Mouse (Mus musculus) B cell, adult (primary cell): ENCODE data around the gene Nmb. TPM values are rescaled to one million over a fixed set of nuclear protein-coding genes. Genes with fewer than 3 reads are reported as not detected.

Source experiments
- total RNA-seq: library from RNA; stranded (reverse); gene quantifications from 4 replicates; pipeline ENCODE4 v1.2.4, GENCODE M21; 2023; ENCODE audit not compliant: inconsistent age

Gene Nmb
- total RNA-seq, result 11.0 to 13.3 TPM (median 11.3 TPM) in 4 replicates

DNA sequence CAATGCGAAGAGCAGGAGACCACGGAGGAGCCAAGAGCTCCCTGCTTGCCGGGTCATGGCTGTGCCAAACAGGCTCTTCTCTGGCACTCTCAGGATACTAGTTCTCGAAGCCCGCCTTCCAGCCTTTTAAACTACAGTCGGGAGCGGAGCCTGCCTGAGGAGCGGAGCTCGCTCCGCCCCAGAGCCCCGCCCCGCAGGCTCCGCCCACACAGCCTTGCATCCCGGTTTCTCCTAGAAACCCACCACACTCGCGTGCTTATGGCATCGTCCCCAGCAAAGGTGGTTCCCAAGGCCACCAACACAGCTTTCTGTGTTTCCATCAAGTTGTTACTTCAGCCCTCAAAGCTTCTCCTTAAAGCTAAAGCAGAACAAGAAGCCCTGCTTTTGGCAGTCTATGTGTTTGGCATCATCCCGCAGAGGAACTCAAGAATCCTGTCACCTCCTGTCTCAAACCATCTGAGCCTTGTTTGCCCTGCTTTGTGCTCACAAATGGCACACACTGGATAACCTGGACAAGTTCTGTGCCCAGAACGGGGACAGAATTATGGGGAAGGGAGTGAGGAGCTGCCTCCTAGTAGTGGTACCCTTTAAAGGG, at the start of gene Nmb:
Nmb (minus strand) TSS at position 156 of the 595 bp plus-strand sequence.

DNA sequence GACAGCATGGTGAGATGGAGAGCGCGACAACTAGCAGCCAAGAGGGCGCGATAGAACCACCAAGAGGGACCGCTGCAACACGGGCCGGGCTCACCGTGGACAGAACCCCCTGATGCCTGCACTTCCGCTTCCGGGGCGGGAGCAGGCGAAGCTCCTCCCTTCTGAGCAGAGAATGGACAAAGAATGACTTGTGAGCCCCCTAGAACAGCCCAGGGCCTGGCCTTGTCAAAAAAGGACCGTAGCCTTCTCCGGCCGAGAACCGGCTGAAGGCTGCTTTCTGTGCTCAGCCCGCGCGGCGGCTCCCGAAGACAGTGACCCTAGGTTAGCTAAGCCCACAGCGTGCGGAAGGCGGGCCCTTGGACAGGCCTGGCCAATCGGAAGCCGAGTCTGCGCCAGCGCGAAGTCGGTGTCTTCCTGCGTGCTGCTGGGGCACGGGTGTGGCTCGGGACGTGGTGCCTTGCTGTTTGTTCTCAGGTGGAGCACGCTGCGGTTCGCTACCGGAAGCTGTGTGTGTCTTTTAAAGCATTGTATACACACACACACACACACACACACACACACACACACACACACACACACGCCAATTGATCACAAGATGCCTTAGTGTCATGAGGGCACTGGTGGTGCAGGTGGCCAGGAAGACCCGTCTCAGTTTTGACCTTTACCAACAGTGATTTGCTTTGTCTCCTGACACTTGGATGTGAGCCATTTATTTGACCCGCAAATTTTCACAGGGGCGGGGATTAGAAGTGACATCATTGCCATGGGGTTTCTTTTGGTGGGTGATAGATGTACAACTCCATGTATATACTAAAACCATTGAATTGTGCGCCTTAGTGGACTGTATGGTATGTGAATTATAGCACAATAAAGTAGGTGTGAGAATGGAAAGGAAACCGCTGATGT, 42.8 kb upstream of the Nmb start, which contains the start of gene Sec11a:
Sec11a (minus strand) TSS at position 336 of the 906 bp plus-strand sequence.

DNA sequence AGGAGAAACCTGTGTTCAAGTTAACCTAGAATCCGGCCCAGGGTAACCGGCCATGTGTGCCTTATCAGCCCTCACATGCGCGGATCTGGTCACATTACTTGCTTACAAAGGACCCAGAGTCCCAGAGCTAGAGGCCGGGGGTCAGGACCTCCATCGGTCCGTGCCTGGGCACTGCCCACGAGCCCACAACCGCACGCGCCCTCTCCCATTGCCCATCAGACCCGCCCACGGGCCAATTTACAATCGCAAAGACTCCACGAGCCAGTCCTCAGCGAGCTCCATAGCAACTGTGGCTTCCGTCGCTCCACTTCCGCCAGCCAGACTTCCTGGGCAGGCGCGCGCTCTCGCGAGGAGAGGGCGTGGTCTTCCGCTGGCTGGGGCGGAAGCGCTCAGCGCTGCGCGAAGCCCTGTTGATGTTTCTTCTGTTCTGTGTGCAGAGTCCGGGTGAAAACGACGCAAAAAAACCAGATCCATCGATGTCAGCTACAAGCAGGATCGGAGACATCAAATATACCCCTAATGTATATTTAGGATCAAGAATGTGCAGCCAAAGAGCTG, 3.9 kb downstream of the Nmb start, which contains the start of gene Wdr73:
Wdr73 (minus strand) TSS at position 326 of the 558 bp plus-strand sequence.

DNA sequence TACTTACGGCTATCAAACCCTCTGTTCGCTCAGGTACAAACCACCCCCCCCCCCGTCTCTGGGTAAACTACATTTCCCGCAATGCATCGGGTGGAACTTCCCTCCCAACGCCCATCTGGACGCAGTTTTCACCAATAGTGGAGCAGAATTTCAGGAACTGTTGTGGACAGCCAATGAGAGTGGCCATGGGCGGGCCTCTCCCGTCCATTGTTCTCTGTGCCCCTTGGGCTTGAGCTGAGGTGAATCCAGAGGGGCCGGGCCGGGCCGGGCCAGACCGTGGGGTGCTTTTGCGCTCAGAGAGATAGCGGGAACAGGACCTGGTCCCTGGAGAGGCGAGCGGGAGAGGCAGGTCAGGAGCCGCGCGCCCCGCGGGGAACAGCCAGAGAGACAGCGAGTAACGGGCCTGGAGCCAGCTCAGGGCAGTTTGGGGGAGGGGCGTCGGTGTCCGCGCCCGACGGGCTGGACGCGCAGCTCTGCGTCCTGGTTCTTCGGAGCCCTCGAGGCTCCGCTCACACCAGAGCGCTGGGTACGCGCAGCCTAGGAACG, 44.1 kb downstream of the Nmb start, which contains the start of gene Zscan2:
Zscan2 (plus strand) TSS at position 192 of the 546 bp plus-strand sequence.

Other genes starting within 250 kb of the Nmb start
- 30.9 to 44.6 TPM (median 39.9 TPM) in 4 replicates for gene Crtc3, start 216.2 kb downstream of the Nmb start, total RNA-seq
- 461 to 537 TPM (median 510 TPM) in 4 replicates for gene Iqgap1, start 79.1 kb downstream of the Nmb start, total RNA-seq
- 6.3 to 7.9 TPM (median 7.4 TPM) in 4 replicates for gene Zscan2, start 44.2 kb downstream of the Nmb start, total RNA-seq
- 14.7 to 21.3 TPM (median 18.3 TPM) in 4 replicates for gene Wdr73, start 3.8 kb downstream of the Nmb start, total RNA-seq
- 78.0 to 99.4 TPM (median 83.5 TPM) in 4 replicates for gene Sec11a, start 42.7 kb upstream of the Nmb start, total RNA-seq
- 91.0 to 128 TPM (median 110 TPM) in 4 replicates for gene Zfp592, start 88.6 kb upstream of the Nmb start, total RNA-seq
- gene Alpk3, start 152.5 kb upstream of the Nmb start, total RNA-seq, result 0.21 to 0.54 TPM (median 0.34 TPM) in 4 replicates
- not detected in 4 replicates for gene Slc28a1, start 209.7 kb upstream of the Nmb start, total RNA-seq